Mouse (Mus musculus): ENCODE measurements around the gene Pkig.

- TF ChIP-seq MXI1 (IDR thresholded peaks at IDR 0.05; ENCODE audit: low read depth, low read length) (no peak), ZC3H11A (IDR thresholded peaks at IDR 0.05; ENCODE audit: low read depth, low read length) (no peak), CTCF (conservative IDR thresholded peaks at IDR 0.05 in 1 of 2, IDR thresholded peaks at IDR 0.05 in 1 of 2; ENCODE audit: low read depth in 2 of 2, low read length in 2 of 2) (no peak), POLR2A (IDR thresholded peaks at IDR 0.05; ENCODE audit: low read depth, low read length) (no peak), TBP (conservative IDR thresholded peaks at IDR 0.05; ENCODE audit: low read depth, low read length) (no peak), RAD21 (IDR thresholded peaks at IDR 0.05; ENCODE audit: low read depth, low read length) (no peak)
These were observed 27.1 kb downstream of the Pkig start for GRCm38 (mm10) chr2:163685287-163685686.

Data from CH12.LX (cell line).